Mouse (Mus musculus): ENCODE measurements at regions not wholly inside any gene's neighbourhood (a gene's known extent, or its start where the extent isn't known, plus 50 kb on each side); places are given as distances from the start of the nearest gene placed in this dataset.

DNA sequence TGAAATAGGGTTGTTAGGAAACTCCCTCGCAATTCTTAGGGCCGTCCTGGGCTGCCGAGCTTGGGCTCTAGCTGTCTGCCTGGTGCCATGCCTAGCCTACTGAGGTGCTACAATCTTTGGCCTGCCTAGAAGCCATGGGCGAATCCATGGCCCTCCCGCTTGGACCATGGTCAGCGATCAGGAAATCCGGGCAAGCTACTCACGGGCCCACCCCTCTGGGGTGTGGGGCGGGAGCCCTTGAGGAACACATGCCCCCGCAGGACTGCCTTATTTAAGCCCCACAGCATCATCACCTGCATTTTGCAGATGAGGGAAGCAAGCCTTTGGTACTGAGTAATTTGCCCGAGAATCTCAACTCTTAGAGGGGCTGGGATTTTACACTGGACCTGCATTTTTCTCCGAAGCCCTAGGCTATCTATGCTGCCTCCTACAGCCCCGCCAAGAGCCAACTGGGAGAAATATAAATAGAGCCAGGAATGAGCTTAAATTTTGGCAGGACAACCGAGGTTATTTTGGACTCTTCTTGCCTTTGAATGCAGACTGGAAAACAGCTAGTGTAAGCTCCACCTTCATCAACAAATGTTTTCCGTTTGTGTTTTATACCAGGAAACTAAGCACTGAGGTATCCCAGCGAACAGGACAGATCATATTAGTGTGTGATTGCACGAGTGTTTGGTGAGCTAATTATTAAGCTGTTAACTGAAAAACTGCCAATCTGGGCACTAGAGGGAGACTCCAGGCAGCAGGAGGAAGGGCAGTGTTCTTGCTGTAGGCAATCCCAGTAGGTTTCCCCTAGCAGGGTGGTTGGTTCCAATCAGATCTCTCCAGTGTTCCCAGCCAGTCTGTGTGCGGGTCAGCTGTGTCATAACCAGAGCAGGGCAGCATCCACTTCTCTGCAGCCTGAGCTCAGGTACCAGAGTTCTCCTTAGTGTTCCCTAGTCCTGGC is 183.6 kb upstream of the Foxn2 start:
- DNase-seq (ENCODE audit: low spot score): peak; percentile 42

GRCm38 (mm10) chr17:88258361-88258796 is 182.1 kb upstream of the Foxn2 start:
- DNase-seq (ENCODE audit: low spot score): no peak

- DNase-seq (ENCODE audit: low spot score): no peak
Observed at GRCm38 (mm10) chr17:88260176-88260575, 180.3 kb upstream of the Foxn2 start.

GRCm38 (mm10) chr17:88260826-88261225 is 179.7 kb upstream of the Foxn2 start:
- no peak for DNase-seq (ENCODE audit: low spot score)

DNA sequence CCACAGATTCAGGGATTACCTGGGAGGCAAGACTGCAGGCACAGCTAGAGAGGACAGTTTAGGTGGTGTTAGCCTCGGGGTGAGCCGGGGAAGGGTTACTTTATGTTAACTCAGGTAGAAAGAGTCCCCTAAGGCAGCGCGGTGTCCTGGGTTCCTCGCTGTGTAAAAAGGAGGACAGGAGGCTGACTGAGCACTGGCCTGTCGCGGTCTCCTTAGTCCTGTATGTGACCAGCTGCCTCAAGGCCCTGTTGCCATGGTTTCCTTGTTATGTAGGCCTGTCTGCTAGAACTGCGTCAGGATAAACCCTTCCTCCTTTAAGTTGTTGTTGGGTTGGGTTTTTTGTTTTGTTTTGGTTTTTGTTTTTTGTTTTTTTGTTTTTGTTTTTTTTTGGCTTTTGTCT is 179.0 kb upstream of the Foxn2 start:
- no peak for DNase-seq (ENCODE audit: low spot score)

DNA sequence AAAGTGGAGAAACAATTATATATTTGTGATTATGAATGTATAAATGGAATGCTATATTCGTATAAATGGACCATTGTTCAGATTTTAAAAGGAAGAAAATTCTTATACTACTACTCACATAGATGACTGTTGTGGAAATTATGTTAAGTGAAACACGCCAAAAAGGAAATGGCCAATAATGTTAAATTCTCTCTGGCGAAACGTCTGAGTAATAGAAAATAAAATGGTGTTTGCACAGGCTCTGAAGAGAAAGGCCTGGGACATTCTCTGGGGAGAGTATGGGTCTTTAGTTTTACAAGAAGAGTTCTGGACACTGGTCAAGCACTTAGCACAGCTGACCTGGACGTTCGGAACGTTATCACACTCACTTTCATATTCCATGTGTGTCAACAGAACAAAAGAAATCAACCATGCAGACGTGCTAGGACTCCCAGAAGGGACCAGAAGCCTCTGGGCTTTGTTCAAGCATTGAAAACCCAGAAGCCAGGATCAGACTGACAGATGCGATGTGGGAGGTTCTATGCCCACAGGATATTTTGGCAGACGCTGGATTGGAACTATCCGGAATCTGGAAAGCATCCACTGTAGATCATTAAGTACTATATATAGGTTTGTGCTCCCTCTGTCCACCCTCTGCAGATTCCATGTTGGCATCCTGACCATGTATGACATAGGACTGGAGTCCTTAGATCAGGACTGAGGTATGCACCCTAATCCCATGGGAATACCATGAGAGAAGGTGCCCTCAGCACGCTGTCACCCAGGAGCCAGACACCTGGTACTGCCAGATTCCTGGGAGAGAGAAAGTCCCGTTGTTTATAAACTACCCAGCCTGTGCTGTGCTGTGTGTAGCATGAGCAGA is 178.0 kb upstream of the Foxn2 start:
- no peak for DNase-seq (ENCODE audit: low spot score)

DNA sequence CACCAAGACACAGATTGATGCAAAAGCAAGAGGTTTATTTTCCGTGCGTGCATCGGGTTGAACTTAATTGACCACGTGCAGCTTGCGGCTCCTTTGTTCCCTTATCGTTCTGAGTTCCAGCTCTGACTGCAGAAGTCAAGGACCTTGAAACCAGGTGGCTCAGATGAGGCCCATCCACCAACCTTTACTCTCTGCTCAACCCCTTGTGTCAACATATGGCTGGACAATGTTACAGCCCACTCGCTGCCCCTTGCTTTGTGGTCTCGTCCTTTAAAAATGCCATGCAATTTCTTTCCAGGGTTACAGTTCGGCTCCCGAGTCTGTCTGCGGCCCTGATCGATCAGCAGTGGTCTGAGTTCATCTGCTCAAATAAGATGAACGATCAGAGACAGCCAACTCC is 175.2 kb upstream of the Foxn2 start:
- no peak for DNase-seq (ENCODE audit: low spot score)

- no peak for DNase-seq (ENCODE audit: low spot score)
Observed at GRCm38 (mm10) chr17:88268216-88268615, 172.3 kb upstream of the Foxn2 start.

GRCm38 (mm10) chr17:88268802-88269201 is 171.7 kb upstream of the Foxn2 start:
- DNase-seq (ENCODE audit: low spot score): no peak

DNA sequence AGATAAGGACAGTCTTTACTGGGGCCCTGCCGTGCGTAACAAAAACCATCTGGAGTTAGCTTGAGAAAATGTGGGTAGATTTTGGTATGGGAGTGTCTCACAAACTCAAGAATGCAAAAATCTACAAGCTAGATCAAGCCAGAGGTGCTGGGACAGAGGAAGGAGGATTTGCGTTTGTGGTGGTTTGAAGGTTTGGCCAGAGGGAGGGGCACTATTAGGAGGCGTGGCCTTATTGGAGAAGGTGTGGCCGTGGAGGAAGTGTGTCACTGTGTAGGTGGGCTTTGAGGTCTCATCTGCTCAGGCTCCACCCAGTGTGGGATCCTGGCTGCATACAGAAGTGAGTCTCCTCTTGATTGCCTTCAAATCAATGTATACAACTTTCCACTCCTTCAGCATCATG is 169.6 kb upstream of the Foxn2 start:
- no peak for DNase-seq (ENCODE audit: low spot score)

DNA sequence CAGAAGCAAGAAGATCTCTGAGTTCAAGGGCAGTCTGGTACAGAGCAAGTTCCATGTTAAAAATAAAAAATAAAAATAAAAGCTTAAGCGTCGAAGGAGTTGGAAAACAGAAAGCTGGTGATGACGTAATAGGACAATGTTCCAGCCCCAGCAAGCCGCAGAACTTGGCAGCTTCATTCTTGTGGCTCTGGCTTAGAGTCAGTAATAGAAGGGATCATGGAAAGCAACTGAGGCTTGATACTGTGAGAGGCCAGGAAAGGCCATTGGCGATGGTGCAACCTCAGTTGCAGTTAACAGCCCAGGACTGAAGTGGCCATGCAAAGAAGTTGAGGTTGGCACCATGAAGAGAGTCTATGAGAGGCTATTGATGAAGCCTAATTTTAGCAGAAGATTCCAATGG is 168.3 kb upstream of the Foxn2 start:
- no peak for DNase-seq (ENCODE audit: low spot score)

GRCm38 (mm10) chr17:88273520-88273919 is 167.0 kb upstream of the Foxn2 start:
- no peak for DNase-seq (ENCODE audit: low spot score)

GRCm38 (mm10) chr17:88274003-88274698 is 166.4 kb upstream of the Foxn2 start:
- no peak for DNase-seq (ENCODE audit: low spot score)

DNA sequence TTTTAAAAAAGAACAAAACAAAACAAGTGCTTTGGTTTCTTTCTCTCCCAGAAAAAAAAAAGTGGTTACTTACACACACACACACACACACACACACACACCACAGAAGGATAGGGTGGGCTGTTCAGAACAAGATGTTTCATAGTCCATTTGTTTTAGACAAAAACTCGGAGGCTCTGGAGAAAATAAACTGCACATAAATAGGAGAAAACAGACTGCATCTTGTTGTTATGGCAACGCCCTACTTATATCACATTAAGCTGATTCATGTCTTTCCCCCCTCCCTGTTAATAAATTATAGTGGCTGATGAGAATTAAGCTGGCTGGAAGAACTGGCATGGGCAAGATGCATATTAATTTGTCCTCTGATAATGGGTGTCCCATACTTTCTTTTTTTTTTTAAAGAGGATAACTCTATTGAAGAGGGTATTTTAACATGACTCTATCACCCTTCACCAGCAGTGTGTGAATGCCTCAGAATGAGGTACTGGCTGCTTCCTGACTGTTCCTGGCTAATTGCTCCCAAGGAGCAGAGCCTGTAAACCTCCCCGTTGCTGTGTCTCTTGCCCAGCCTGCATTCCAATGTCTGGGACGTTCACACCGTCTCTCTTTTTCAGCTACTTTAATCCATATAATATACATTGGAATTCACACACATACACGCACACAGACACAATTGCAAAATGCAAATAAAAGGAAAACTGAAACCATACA is 165.6 kb upstream of the Foxn2 start:
- no peak for DNase-seq (ENCODE audit: low spot score)

DNA sequence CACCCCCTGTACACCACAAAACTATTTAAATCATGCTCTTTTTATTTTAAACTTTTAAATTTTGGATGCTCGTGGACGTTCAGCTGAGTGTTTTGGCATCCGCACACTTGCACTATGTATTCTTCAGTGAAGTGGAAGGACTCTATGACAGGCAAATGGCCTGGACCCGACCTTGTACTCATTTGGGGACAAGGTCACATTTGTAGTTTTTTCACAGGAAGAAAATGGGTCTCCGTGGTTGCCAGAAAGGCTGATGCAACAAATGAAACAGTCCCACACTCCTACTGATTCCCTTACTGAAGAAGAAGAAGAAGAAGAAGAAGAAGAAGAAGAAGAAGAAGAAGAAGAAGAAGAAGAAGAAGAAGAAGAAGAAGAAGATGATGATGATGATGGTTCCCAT is 160.9 kb upstream of the Foxn2 start:
- DNase-seq (ENCODE audit: low spot score): no peak

GRCm38 (mm10) chr17:88282711-88283110 is 157.8 kb upstream of the Foxn2 start:
- DNase-seq (ENCODE audit: low spot score): no peak

DNA sequence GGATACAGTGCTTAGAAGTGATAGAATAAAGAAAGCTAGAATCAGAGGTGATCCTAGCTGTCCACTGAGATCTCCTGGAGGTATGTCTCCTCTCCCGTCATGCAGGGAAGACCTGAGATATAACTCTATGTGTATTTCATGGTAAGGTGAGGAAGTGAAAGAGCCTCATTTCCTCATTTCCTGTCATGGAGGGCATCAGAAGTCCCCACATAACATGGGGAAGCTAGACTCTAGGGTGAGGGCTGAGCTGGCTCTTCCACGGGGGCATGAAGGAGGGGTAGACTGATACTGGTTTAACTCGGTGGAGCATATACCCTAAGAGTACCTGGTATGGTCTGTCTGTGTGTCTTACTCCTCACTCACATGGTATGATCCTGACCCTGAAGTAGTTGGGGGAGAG is 156.0 kb upstream of the Foxn2 start:
- no peak for DNase-seq (ENCODE audit: low spot score)

DNA sequence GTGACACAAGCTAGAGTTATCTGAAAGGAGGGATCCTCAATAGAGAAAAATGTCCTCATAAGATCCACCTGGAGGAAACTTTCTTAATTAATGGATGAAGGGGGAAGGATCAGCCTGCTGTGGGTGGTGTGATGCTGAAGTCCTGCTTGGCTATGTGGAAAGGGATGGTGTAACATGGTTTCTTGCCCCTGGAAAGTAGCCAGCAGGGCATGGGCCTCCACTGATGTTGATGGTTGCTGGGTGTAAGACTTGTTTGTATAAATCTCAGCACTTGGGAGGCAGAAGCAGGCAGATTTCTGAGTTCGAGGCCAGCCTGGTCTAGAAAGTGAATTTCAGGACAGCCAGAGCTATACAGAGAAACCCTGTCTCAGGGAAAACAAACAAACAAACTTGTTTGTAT is 152.7 kb upstream of the Foxn2 start:
- no peak for DNase-seq (ENCODE audit: low spot score)

DNA sequence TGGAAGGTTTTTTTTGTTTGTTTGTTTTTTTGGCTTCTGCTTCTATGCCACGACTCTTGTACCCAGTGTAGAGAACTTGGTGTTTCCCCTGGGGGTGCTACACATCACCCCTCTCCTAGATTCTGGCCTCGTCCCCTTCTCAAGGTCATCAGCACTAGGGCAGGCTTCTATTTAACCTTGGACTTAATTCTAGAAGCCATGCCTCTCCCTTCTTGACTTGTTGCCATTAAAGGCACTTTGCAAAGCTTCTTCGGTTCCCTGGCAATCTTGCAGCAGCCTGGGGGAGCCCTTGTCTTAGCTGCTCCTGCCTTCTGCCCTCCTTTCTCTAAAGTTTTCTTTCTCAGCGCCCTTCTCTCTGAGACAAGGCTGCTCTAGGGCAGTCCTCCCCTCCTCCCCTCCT is 143.0 kb upstream of the Foxn2 start:
- no peak for DNase-seq (ENCODE audit: low spot score)

GRCm38 (mm10) chr17:88303991-88304390 is 136.5 kb upstream of the Foxn2 start:
- DNase-seq (ENCODE audit: low spot score): no peak

DNA sequence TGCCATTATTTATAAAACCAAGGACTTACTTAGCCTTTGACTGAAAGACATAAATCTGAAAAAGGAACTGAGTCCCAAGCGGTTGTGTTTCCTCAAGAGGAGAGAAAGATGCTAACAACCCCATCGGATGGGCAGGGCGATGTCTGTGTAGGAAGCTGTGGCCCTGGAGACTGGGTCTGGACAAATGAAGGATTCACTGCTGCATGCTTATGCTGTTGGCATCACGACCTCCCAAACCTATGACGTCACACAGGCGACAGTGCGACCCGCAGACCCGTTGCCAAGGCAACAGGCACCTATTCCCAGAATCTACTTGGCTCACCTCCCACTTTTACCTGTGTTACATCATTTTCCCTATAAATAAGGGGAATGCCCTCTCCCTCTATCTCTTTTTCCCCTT is 135.3 kb upstream of the Foxn2 start:
- DNase-seq (ENCODE audit: low spot score): no peak

GRCm38 (mm10) chr17:88306325-88306724 is 134.2 kb upstream of the Foxn2 start:
- no peak for DNase-seq (ENCODE audit: low spot score)

All from ovary, postnatal 10 days (tissue).